Mouse (Mus musculus) MEL (cell line): ENCODE results near the gene Tas1r2.

Experiments
- CTCF ChIP-seq, 3 experiments: IDR thresholded peaks in 2 of 3; conservative IDR thresholded peaks in 1 of 3; 2 replicates each; pipeline ENCODE4 v1.5.1; 2011 to 2012; ENCODE audit warnings: low read length in 3 of 3, low read depth in 2 of 3, mild to moderate bottlenecking in 2 of 3, improper control_type of control experiment in 1 of 3, inconsistent platforms in 1 of 3, mixed read lengths in 1 of 3, moderate library complexity in 1 of 3; ENCODE audit not compliant: control insufficient read depth in 1 of 3, insufficient read depth in 1 of 3, poor library complexity in 1 of 3, severe bottlenecking in 1 of 3
- EP300 ChIP-seq, 2 experiments: IDR thresholded peaks; 2 replicates each; pipeline ENCODE4 v1.6.1; 2011; ENCODE audit warnings: improper control_type of control experiment in 2 of 2, low read length in 2 of 2, low read depth in 1 of 2, mild to moderate bottlenecking in 1 of 2
- MYC ChIP-seq: IDR thresholded peaks from 2 replicates; pipeline ENCODE4 v1.6.1; 2011; ENCODE audit warnings: low read depth, mild to moderate bottlenecking, low read length, improper control_type of control experiment, moderate library complexity
- POLR2A ChIP-seq, 2 experiments: IDR thresholded peaks; 2 replicates each; pipeline ENCODE4 v1.6.1; 2011 to 2012; ENCODE audit warnings: low read length in 2 of 2, mild to moderate bottlenecking in 2 of 2, control low read depth in 1 of 2, improper control_type of control experiment in 1 of 2, low read depth in 1 of 2, moderate library complexity in 1 of 2; ENCODE audit not compliant: control insufficient read depth in 1 of 2, insufficient read depth in 1 of 2, poor library complexity in 1 of 2
- USF1 ChIP-seq: IDR thresholded peaks from 2 replicates; pipeline ENCODE4 v1.6.1; 2014; ENCODE audit warnings: low read depth, mild to moderate bottlenecking, inconsistent platforms, low read length, improper control_type of control experiment, moderate library complexity

DNA sequence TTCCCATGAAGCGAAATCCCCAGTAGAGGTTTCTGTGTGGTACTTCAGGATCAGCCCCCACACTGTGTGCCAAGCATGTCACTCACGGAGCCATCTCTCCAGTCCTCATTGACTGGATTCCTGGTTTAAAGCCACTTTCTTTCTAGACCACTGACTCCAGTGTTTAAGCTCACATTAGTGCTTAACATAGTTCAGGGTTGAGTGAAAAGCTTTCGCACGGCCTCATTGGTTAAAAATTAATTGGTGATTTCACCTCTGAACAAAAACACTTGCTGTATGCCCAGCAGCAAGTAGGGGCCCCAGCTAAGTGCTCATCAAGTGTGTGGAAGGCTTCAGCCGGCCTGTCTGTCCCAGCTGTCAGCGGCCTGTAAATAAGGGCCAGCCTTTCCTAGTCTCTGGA is 14.3 kb downstream of the Tas1r2 start:
- TF ChIP-seq CTCF (IDR thresholded peaks at IDR 0.05 in 2 of 3, conservative IDR thresholded peaks at IDR 0.05 in 1 of 3; ENCODE audit: control insufficient read depth in 1 of 3, insufficient read depth in 1 of 3, low read depth in 2 of 3, low read length in 3 of 3, poor library complexity in 1 of 3, severe bottlenecking in 1 of 3) = no peak
- TF ChIP-seq MYC = no peak
- no peak for TF ChIP-seq USF1
- no peak for TF ChIP-seq POLR2A (IDR thresholded peaks at IDR 0.05; ENCODE audit: control insufficient read depth in 1 of 2, insufficient read depth in 1 of 2, low read depth in 1 of 2, low read length in 2 of 2, poor library complexity in 1 of 2)
- TF ChIP-seq EP300 (IDR thresholded peaks at IDR 0.05; ENCODE audit: low read depth in 1 of 2, low read length in 2 of 2) = no peak
